Mouse (Mus musculus): ENCODE results near the gene Susd6.

DNA sequence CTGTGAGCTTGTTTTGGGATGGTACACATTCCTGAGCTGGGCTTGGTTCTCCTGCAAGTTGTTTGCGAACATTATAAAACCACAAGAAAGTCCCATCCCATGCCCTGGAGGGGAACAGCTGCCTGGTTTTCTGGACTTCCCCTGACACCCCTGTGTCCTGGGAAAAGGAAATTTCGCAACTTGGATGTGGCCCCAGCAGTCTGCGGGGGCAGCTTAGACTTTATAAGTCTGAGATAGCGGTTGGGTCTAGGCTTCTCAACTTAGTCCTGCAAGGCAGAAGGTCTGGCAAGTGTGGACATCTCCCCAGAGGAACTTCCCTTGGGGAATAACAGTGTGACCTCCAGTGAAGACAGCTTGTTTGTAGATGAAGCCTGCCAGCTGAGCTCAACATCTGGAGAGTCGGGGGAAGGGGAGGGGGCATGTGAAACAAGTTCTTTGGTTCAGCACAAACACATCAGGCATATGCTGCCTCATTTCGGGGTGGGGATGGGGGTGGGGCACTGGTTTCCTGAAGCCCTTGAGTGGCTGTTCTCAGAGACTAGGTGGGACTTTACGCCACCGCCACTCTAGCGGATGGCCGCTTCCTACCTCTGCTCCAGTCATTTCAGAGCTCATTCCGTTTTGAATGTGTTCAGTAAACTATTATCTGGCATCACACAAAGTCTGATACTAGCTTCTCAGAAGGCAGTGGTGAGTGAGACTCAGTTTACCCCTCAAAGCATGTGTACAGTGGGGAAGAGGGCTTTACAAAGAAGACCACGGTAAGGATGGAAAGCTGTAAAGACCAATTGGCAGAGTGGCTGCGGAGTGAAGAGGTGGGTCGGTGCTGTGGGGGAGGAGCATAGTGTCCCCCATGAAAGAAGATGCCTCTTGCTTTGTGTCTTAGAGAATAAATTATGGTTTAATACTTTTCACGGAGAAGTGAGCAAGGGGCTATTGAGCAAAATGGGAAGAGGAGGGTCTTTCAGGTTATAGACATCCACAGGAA is 95.3 kb downstream of the Susd6 start:
- TF ChIP-seq CTCF (IDR thresholded peaks at IDR 0.05; ENCODE audit: low read depth): no peak
- no peak for TF ChIP-seq EP300 (IDR thresholded peaks at IDR 0.05; ENCODE audit: low read depth)

Data from liver, embryonic 14.5 days (tissue).